Mouse (Mus musculus): Measurements from ENCODE around the gene Fcrla.
"Not testable (repeated sequence)": the region's sequence is repeated elsewhere in the genome, so short reads cannot be mapped to it uniquely, and the experiment has no call there.

Gene Fcrla

GRCm38 (mm10) chr1:170927378-170927777 is at the start of gene Fcrla:
Fcrla (minus strand) TSS chr1:170927583.
- no peak for DNase-seq

DNA sequence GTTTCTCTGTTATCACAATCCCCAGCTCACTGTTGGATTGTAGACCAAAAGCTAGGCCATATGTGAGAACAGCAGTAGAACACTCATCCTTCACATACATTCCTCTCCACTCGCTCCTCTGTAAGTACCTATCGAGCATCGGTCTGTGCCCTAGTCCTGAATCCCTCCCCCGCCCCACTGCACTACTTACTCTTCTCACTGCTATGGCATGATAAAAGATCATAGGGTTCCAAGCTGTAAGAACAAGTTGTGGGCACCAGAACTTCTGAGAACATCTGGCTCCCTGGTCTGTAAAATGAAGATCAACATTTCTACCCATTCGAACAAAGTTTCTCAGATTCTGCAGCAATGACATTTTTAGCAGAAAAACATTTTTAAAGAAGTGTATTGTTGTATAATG is 49.1 kb upstream of the Fcrla start, which contains the start of gene Fcgr2b:
Gene Fcgr2b, minus strand, starts transcription at position 101 of the 400 bp plus-strand sequence.
- DNase-seq = no peak

- DNase-seq = no peak
These were observed 48.4 kb upstream of the Fcrla start for GRCm38 (mm10) chr1:170975751-170976161.

DNA sequence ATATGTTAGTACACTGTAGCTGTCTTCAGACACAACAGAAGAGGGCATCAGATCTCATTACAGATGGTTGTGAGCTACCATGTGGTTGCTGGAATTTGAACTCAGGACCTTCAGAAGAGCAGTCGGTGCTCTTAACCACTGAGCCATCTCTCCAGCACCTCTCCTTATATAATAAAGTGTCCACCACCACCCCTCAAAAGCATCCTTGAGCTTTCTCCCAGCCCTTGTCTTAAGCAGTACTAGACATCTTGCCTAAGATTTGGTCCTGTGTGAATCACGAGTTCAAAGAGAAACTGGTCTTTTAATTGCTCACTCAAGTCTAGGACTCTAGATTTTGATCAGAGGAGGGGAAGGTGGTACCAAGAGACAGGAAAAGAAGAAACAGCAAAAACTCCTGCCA is 48.0 kb upstream of the Fcrla start:
- not testable (repeated sequence) for DNase-seq

DNA sequence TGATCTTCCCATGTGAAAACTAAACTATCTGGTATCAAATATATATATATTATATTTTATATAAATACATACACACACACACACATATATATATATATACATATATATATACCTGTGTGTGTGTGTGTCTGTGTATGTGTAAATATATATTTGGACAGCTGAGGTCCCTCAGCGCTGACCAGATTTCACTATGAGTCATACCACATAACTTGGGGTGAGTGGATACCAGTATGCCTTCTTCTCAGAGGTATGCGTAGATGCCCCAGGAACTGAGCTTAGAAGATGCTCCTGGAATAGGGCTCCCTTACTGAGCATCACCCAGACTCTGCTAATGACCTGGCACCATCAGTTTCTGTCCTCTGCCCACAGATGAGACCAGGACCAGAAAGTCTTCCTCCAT is 47.4 kb upstream of the Fcrla start:
- DNase-seq = no peak

DNA sequence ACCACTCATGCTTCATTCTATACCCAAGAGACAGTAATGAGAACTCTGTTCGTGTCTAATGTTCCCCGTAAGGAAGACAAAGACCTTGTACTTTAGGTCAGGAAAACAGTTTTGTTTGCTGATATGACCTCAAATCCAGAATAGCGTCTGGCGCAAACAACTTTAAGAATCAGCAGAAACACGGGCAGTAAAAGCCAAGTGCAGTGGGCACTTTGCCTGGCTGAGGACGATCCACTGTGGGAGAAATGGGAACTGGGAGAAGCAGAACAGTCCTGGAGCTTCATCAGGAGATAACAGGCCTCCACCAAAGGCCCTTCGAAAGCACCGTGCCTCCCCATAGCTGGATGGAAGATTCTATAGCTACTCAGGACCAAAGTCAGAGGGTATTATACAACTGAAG is 46.8 kb upstream of the Fcrla start:
- no peak for DNase-seq

DNA sequence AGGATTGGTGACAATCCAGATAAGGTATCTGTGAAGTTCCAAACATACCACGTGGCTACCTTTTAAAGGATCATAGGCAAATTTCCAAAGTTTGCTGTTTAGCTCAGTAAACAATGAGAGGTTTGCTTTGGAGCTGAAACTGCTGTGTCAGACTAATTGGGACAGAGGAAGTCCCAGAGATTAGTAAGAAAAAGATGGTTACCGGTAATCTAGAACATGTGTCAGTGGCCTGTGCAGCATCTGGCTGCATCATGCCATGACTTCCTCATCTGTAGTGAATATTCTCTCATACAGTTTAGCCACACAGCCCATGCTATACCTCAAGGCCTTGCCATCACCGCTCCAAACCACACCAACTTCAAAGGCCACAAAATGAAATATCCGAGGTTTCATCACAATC is 45.6 kb upstream of the Fcrla start:
- no peak for DNase-seq

- no peak for DNase-seq
These were observed 45.1 kb upstream of the Fcrla start for GRCm38 (mm10) chr1:170972494-170972893.

- DNase-seq = no peak
These were observed 41.2 kb upstream of the Fcrla start for GRCm38 (mm10) chr1:170968576-170968975.

- no peak for DNase-seq
These were observed 40.2 kb upstream of the Fcrla start for GRCm38 (mm10) chr1:170967581-170967980.

DNA sequence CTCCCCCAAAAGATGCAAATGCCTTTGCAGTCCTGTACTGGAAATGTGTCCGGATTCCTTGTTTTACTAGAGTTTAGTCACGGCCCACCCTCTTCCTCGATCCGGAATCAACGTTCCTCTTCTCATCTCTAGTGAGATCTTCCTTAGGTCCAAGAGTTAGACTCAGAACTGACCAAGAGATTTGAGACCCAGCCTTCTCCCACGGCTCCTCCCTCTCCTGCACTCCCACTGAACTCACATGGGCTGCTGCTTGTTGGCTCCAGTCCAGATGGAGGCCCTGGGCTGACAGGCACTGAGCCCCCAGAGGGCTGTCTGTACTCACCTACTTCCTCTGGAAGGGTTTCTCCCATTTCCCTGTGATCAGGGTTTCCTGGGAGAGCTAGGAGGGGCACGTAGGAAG is 35.7 kb upstream of the Fcrla start:
- DNase-seq = no peak

DNA sequence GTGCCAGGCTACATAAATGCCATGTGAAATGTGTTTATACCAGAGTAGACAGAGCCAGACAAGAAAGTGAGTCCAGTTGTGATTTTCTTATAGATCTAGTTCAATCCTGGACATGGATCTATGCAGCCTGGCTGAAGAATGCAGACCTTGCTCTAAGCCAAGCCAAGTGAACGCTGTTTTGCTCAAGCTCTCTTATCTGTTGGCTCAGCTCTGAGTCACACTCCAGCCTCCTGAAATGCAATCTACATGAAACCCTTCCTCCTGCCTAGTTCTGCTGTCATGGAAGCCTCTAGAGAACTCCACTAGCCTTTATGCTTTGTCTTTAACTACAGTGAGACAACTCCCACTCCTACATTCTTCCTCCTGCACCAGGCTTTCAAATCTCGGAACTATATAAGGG is 34.9 kb upstream of the Fcrla start:
- no peak for DNase-seq

DNA sequence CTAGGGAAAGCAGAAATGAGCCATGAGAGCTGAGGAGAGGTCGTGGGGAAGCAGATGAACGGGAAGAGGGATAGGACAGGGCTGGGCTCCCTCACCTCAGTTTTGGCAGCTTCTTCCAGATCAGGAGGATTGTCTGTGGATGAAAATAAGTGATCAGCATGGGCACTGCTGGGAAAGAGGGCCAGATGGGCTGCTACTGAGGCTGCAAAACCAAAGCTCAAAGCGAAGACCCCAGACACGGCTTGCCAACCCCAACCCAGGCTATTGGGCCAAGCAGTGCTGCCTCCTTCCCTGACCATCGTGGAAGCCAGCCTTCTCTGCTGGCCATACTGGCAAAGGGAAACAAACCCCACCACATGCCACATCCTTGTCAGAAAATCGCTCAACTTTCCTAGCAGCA is 33.7 kb upstream of the Fcrla start:
- DNase-seq = no peak

GRCm38 (mm10) chr1:170959791-170960190 is 32.4 kb upstream of the Fcrla start:
- no peak for DNase-seq

GRCm38 (mm10) chr1:170958225-170958624 is 30.8 kb upstream of the Fcrla start:
- no peak for DNase-seq

GRCm38 (mm10) chr1:170953192-170953591 is 25.8 kb upstream of the Fcrla start:
- DNase-seq = no peak

DNA sequence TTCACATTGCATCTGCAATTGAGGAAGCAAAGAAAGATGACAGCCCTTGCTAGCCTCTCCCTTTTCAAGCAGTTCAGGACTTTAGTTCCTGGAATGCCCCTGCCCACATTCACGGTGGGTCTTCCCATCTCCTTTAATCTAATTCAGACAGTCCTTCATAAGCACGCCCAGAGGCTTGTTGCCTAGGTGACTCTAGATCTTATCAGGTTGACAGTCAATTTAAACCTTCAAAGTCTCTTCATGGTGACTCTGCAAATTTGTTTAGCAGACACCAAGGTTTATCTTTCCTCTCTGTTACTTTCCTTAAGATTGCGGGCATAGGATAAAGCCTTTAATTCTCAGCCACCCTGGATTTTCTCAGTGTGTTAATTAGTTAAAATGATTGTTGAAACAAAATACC is 23.4 kb upstream of the Fcrla start:
- DNase-seq = no peak

GRCm38 (mm10) chr1:170944908-170945307 is 17.5 kb upstream of the Fcrla start:
- not testable (repeated sequence) for DNase-seq

GRCm38 (mm10) chr1:170944151-170944550 is 16.8 kb upstream of the Fcrla start:
- not testable (repeated sequence) for DNase-seq

- DNase-seq = no peak
These were observed 11.9 kb upstream of the Fcrla start for GRCm38 (mm10) chr1:170939255-170939654.

DNA sequence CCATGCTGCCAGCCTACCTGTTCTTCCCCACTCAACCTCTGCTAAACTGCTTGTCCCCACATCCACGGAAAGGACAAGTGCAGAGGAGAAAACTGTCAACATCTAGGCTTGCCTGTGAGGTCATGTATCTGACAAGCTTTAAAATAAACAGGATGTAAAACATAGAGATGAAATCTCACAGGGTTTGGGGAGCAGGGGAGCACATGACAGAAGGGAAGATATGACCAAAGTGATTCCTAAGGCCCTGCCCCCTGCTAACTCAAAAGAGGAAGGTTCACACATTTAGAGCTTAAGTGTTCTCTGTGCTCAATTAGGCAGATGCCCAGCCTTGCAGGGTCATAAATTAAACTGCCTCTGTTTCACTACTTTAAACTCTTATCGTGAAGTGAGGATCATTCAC is 7.0 kb upstream of the Fcrla start:
- no peak for DNase-seq

GRCm38 (mm10) chr1:170933940-170934339 is 6.6 kb upstream of the Fcrla start:
- DNase-seq = no peak

DNA sequence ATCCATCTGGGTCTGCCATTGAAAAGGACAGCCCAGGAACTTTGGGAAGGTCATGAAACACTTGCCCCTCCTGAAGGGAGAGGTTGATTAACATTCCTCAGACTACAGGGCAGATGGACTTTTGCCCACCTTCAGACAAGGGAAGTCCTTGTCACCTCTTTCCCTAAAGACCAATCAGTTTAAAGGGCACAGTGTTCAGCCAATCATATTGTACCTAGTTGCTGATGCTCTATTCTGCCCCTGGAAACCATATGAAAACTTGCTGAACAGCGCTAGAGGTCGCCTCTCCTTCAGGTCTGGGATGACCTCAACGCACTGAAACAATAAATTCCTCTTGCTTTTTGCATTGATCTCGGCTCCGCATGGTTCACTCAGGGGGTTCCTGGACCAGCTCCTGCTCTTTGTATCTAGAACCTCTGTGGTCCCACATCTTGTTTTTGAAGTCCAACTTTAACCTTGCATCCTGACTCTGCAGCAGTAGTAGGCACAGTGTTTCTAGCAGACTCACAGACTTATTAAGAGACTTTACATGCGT is 6.1 kb upstream of the Fcrla start:
- DNase-seq = no peak

GRCm38 (mm10) chr1:170932043-170932442 is 4.7 kb upstream of the Fcrla start:
- DNase-seq = no peak

GRCm38 (mm10) chr1:170929245-170929644 is 1.9 kb upstream of the Fcrla start:
- no peak for DNase-seq

DNA sequence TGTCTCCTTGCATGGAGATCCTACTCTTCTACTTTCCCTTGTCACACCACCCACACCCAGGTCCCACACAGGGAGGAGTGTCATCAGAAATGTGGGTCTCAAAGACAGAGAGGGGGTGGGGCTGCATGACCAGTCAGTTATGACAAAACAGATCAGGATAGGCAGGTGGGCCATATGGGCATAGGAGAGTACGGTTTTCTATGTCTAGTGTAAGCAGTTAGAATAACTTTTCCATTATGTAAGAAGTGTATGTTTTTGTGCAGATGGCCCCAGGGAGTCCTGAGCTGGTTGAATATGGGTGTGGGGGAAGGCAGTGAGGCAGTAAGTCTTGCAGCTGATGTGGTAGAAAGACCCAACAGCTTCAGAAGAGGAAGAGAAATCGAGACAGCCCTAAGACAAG is 1.1 kb upstream of the Fcrla start:
- no peak for DNase-seq

Data from cerebellum, adult 8-10 months (tissue).